Mouse (Mus musculus): ENCODE results near the gene Fgfr2. TPM values are rescaled to one million over a fixed set of nuclear protein-coding genes. Genes with fewer than 3 reads are reported as not detected.

Fgfr2 gene
- total and polyA plus RNA-seq, 2 experiments from 2014 or later = 12.1 to 32.6 TPM

- WGBS = 54% methylated on average over 7 of the region's 7 CpGs
- Histone ChIP-seq H3K4me3 (ENCODE audit: low read depth, low read length) (no peak overlapping the region), H3K9ac (replicated peaks; ENCODE audit: low read length, poor library complexity, severe bottlenecking) (no peak overlapping the region), H3K9me3 (ENCODE audit: low read length) (no peaks in the 10 kb centered on the region), H3K27me3 (ENCODE audit: insufficient read depth, low read length) (peaks cover 17% of the 10 kb centered on the region), H3K4me1 (ENCODE audit: insufficient read depth, low read length) (no peaks in the 10 kb centered on the region), H3K36me3 (ENCODE audit: insufficient read depth, low read length) (no peaks in the 10 kb centered on the region), H3K4me2 (ENCODE audit: low read depth, low read length, poor library complexity, severe bottlenecking) (no peak overlapping the region), H3K27ac (ENCODE audit: low read depth, low read length) (no peak overlapping the region)
- no peak for TF ChIP-seq CTCF (IDR thresholded peaks at IDR 0.05)
- DNase-seq (ENCODE audit: low spot score) (no peak), ATAC-seq (ENCODE audit: low FRiP score) (no peak)
Measured at GRCm38 (mm10) chr7:131648276-131648675, 1474.9 kb downstream of the Fgfr2 start.

GRCm38 (mm10) chr7:131647583-131647982 is 1475.6 kb downstream of the Fgfr2 start:
- no peaks in the 10 kb centered on the region for H3K36me3 ChIP-seq (ENCODE audit: insufficient read depth, low read length)
- H3K4me3 ChIP-seq (ENCODE audit: low read depth, low read length) = no peak overlapping the region
- DNase-seq (ENCODE audit: low spot score) (no peak), ATAC-seq (ENCODE audit: low FRiP score) (no peak)
- H3K4me1 ChIP-seq (ENCODE audit: insufficient read depth, low read length) = no peaks in the 10 kb centered on the region
- H3K4me2 ChIP-seq (ENCODE audit: low read depth, low read length, poor library complexity, severe bottlenecking) = no peak overlapping the region
- H3K9me3 ChIP-seq (ENCODE audit: low read length) = no peaks in the 10 kb centered on the region
- no peak overlapping the region for H3K27ac ChIP-seq (ENCODE audit: low read depth, low read length)
- H3K9ac ChIP-seq (replicated peaks; ENCODE audit: low read length, poor library complexity, severe bottlenecking) = no peak overlapping the region
- 61% methylated on average over 3 of the region's 3 CpGs for WGBS
- peaks cover 20% of the 10 kb centered on the region for H3K27me3 ChIP-seq (ENCODE audit: insufficient read depth, low read length)
- no peak for TF ChIP-seq CTCF (IDR thresholded peaks at IDR 0.05)

GRCm38 (mm10) chr7:131644586-131644985 is 1478.6 kb downstream of the Fgfr2 start:
- H3K9me3 ChIP-seq (ENCODE audit: low read length) = no peaks in the 10 kb centered on the region
- H3K36me3 ChIP-seq (ENCODE audit: insufficient read depth, low read length) = no peaks in the 10 kb centered on the region
- H3K27me3 ChIP-seq (ENCODE audit: insufficient read depth, low read length) = peaks cover 23% of the 10 kb centered on the region
- peak overlapping the region; percentile 36 for H3K4me2 ChIP-seq (ENCODE audit: low read depth, low read length, poor library complexity, severe bottlenecking)
- no peak for ATAC-seq (ENCODE audit: low FRiP score)
- H3K4me1 ChIP-seq (ENCODE audit: insufficient read depth, low read length) = no peaks in the 10 kb centered on the region
- 4% methylated on average over 13 of the region's 13 CpGs for WGBS
- H3K27ac ChIP-seq (ENCODE audit: low read depth, low read length) = no peak overlapping the region
- H3K4me3 ChIP-seq (ENCODE audit: low read depth, low read length) = peak overlapping the region; percentile 22; the same call in 1 of the 2 replicates
- DNase-seq (ENCODE audit: low spot score) = no peak
- H3K9ac ChIP-seq (replicated peaks; ENCODE audit: low read length, poor library complexity, severe bottlenecking) = no peak overlapping the region
- no peak for TF ChIP-seq CTCF (IDR thresholded peaks at IDR 0.05)

- Histone ChIP-seq H3K27me3 (ENCODE audit: insufficient read depth, low read length) (peaks cover 23% of the 10 kb centered on the region), H3K4me1 (ENCODE audit: insufficient read depth, low read length) (no peaks in the 10 kb centered on the region), H3K9me3 (ENCODE audit: low read length) (no peaks in the 10 kb centered on the region), H3K9ac (replicated peaks; ENCODE audit: low read length, poor library complexity, severe bottlenecking) (no peak overlapping the region), H3K27ac (ENCODE audit: low read depth, low read length) (no peak overlapping the region), H3K4me2 (ENCODE audit: low read depth, low read length, poor library complexity, severe bottlenecking) (peak overlapping the region; percentile 36), H3K36me3 (ENCODE audit: insufficient read depth, low read length) (no peaks in the 10 kb centered on the region), H3K4me3 (ENCODE audit: low read depth, low read length) (peak overlapping the region; percentile 22; the same call in 1 of the 2 replicates)
- no peak for ATAC-seq (ENCODE audit: low FRiP score)
- no peak for DNase-seq (ENCODE audit: low spot score)
- WGBS = 4% methylated on average over 16 of the region's 16 CpGs
- TF ChIP-seq CTCF (IDR thresholded peaks at IDR 0.05) = no peak
Measured at GRCm38 (mm10) chr7:131644051-131644450, 1479.1 kb downstream of the Fgfr2 start.

- H3K36me3 ChIP-seq (ENCODE audit: insufficient read depth, low read length) = no peaks in the 10 kb centered on the region
- 30% methylated on average over 13 of the region's 13 CpGs for WGBS
- no peak overlapping the region for H3K4me2 ChIP-seq (ENCODE audit: low read depth, low read length, poor library complexity, severe bottlenecking)
- TF ChIP-seq CTCF (IDR thresholded peaks at IDR 0.05) = no peak
- ATAC-seq (ENCODE audit: low FRiP score) (no peak), DNase-seq (ENCODE audit: low spot score) (no peak)
- H3K27ac ChIP-seq (ENCODE audit: low read depth, low read length) = no peak overlapping the region
- H3K9ac ChIP-seq (replicated peaks; ENCODE audit: low read length, poor library complexity, severe bottlenecking) = no peak overlapping the region
- H3K4me1 ChIP-seq (ENCODE audit: insufficient read depth, low read length) = no peaks in the 10 kb centered on the region
- no peaks in the 10 kb centered on the region for H3K9me3 ChIP-seq (ENCODE audit: low read length)
- H3K4me3 ChIP-seq (ENCODE audit: low read depth, low read length) = no peak overlapping the region
- H3K27me3 ChIP-seq (ENCODE audit: insufficient read depth, low read length) = peaks cover 23% of the 10 kb centered on the region
Measured at GRCm38 (mm10) chr7:131643341-131643840, 1479.8 kb downstream of the Fgfr2 start.

- WGBS = 60% methylated on average over 8 of the region's 8 CpGs
- Histone ChIP-seq H3K27me3 (ENCODE audit: insufficient read depth, low read length) (no peaks in the 10 kb centered on the region), H3K9ac (replicated peaks; ENCODE audit: low read length, poor library complexity, severe bottlenecking) (no peak overlapping the region), H3K9me3 (ENCODE audit: low read length) (no peaks in the 10 kb centered on the region), H3K27ac (ENCODE audit: low read depth, low read length) (no peak overlapping the region), H3K4me3 (ENCODE audit: low read depth, low read length) (no peak overlapping the region), H3K36me3 (ENCODE audit: insufficient read depth, low read length) (no peaks in the 10 kb centered on the region), H3K4me2 (ENCODE audit: low read depth, low read length, poor library complexity, severe bottlenecking) (no peak overlapping the region), H3K4me1 (ENCODE audit: insufficient read depth, low read length) (peaks cover 6% of the 10 kb centered on the region)
- DNase-seq (ENCODE audit: low spot score) (no peak), ATAC-seq (ENCODE audit: low FRiP score) (no peak)
- no peak for TF ChIP-seq CTCF (IDR thresholded peaks at IDR 0.05)
Measured at GRCm38 (mm10) chr7:131629562-131629961, 1493.6 kb downstream of the Fgfr2 start.

Measured in midbrain, postnatal 0 days (tissue).